Mouse (Mus musculus) forebrain, embryonic 16.5 days (tissue): ENCODE results near the gene Cfap97. TPM values are rescaled to one million over a fixed set of nuclear protein-coding genes. Genes with fewer than 3 reads are reported as not detected.

Experiments
- ATAC-seq: fragments of 200-750 bp; cut with Nextera tagmentation; 2 replicates; pipeline ENCODE4 v1.8.0; 2017; ENCODE audit warnings: mild to moderate bottlenecking, moderate library complexity
- H3K27ac ChIP-seq: fragments of 300-500 bp; sonication (generic); 2 replicates; pipeline ENCODE4 v1.5.1; 2014; ENCODE audit warnings: low read length, control low read depth
- H3K27me3 ChIP-seq: fragments of 300-500 bp; sonication (generic); replicated peaks from 2 replicates; pipeline ENCODE4 v1.6.1; 2014; ENCODE audit warnings: low read length; ENCODE audit not compliant: control insufficient read depth, insufficient read depth
- H3K36me3 ChIP-seq: fragments of 300-500 bp; sonication (generic); 2 replicates; pipeline ENCODE4 v1.6.1; 2014; ENCODE audit not compliant: control insufficient read depth, insufficient read depth
- H3K4me1 ChIP-seq: fragments of 300-500 bp; sonication (generic); replicated peaks from 2 replicates; pipeline ENCODE4 v1.6.1; 2014; ENCODE audit warnings: low read length; ENCODE audit not compliant: control insufficient read depth, insufficient read depth
- H3K4me2 ChIP-seq: fragments of 300-500 bp; sonication (generic); 2 replicates; pipeline ENCODE4 v1.6.1; 2014; ENCODE audit warnings: mild to moderate bottlenecking, low read length, control low read depth
- H3K4me3 ChIP-seq: fragments of 300-500 bp; sonication (generic); replicated peaks from 2 replicates; pipeline ENCODE4 v1.5.1; 2014; ENCODE audit warnings: mild to moderate bottlenecking, low read length, control low read depth
- H3K9ac ChIP-seq: fragments of 300-500 bp; sonication (generic); replicated peaks from 2 replicates; pipeline ENCODE4 v1.6.1; 2014; ENCODE audit warnings: low read depth, low read length, control low read depth
- H3K9me3 ChIP-seq: fragments of 300-500 bp; sonication (generic); 2 replicates; pipeline ENCODE4 v1.6.1; 2016; ENCODE audit warnings: low read length; ENCODE audit not compliant: control insufficient read depth
- WGBS: fragments of 180-500 bp; shearing (Covaris S2); extraction: QIAGEN DNeasy Blood & Tissue Kit; methylation state at CpG from one replicate; pipeline ENCODE4 v1.1.7; 2014; 5-methylcytosine and 5-hydroxymethylcytosine counted together
- polyA plus RNA-seq: library from polyadenylated mRNA; unstranded; fragments of >200 nt; fragmentation: Nextera tagmentation; extraction: Ambion mirVana; gene quantifications from 2 replicates; pipeline ENCODE4 v1.2.1, GENCODE M21; 2015

Gene Cfap97
- polyA plus RNA-seq, 1 experiment from 2014 or later, result 22.9 TPM

- Histone ChIP-seq H3K9me3 (no peaks in the 10 kb centered on the region), H3K4me3 (no peak overlapping the region), H3K36me3 (no peaks in the 10 kb centered on the region), H3K27me3 (no peaks in the 10 kb centered on the region), H3K9ac (no peak overlapping the region), H3K4me2 (no peak overlapping the region), H3K4me1 (no peaks in the 10 kb centered on the region), H3K27ac (no peak overlapping the region)
- 86% methylated on average over 1 of the region's 1 CpGs for WGBS
- no peak for ATAC-seq
Observed at GRCm38 (mm10) chr8:46137336-46137735, 14.2 kb upstream of the Cfap97 start.

GRCm38 (mm10) chr8:46137843-46138596 is 13.6 kb upstream of the Cfap97 start:
- Histone ChIP-seq H3K4me2 (no peak overlapping the region), H3K9me3 (no peaks in the 10 kb centered on the region), H3K36me3 (no peaks in the 10 kb centered on the region), H3K4me3 (no peak overlapping the region), H3K27ac (no peak overlapping the region), H3K27me3 (no peaks in the 10 kb centered on the region), H3K9ac (no peak overlapping the region), H3K4me1 (no peaks in the 10 kb centered on the region)
- WGBS, result 85% methylated on average over 10 of the region's 10 CpGs
- ATAC-seq, result no peak

GRCm38 (mm10) chr8:46140376-46141120 is 11.0 kb upstream of the Cfap97 start:
- no peaks in the 10 kb centered on the region for H3K9me3 ChIP-seq
- no peak overlapping the region for H3K4me3 ChIP-seq
- 77% methylated on average over 9 of the region's 9 CpGs for WGBS
- H3K27ac ChIP-seq, result no peak overlapping the region
- H3K27me3 ChIP-seq, result no peaks in the 10 kb centered on the region
- H3K4me1 ChIP-seq, result no peaks in the 10 kb centered on the region
- H3K9ac ChIP-seq, result no peak overlapping the region
- H3K36me3 ChIP-seq, result no peaks in the 10 kb centered on the region
- no peak for ATAC-seq
- H3K4me2 ChIP-seq, result no peak overlapping the region

- 96% methylated on average over 3 of the region's 3 CpGs for WGBS
Observed at GRCm38 (mm10) chr8:46141688-46142087, 9.9 kb upstream of the Cfap97 start.

GRCm38 (mm10) chr8:46142498-46143081 is 9.0 kb upstream of the Cfap97 start:
- WGBS, result 93% methylated on average over 4 of the region's 4 CpGs
- no peak overlapping the region for H3K27ac ChIP-seq
- no peaks in the 10 kb centered on the region for H3K27me3 ChIP-seq
- no peak overlapping the region for H3K4me3 ChIP-seq
- ATAC-seq, result no peak
- H3K36me3 ChIP-seq, result no peaks in the 10 kb centered on the region
- H3K4me1 ChIP-seq, result no peaks in the 10 kb centered on the region
- no peak overlapping the region for H3K4me2 ChIP-seq
- H3K9me3 ChIP-seq, result no peaks in the 10 kb centered on the region
- H3K9ac ChIP-seq, result no peak overlapping the region

More at GRCm38 (mm10) chr8:46141688-46142087, 9.9 kb upstream of the Cfap97 start:
- Histone ChIP-seq H3K27me3 (no peaks in the 10 kb centered on the region), H3K4me2 (no peak overlapping the region), H3K27ac (no peak overlapping the region), H3K4me3 (no peak overlapping the region), H3K36me3 (no peaks in the 10 kb centered on the region), H3K9me3 (no peaks in the 10 kb centered on the region), H3K9ac (no peak overlapping the region), H3K4me1 (no peaks in the 10 kb centered on the region)
- no peak for ATAC-seq

GRCm38 (mm10) chr8:46143470-46143869 is 8.1 kb upstream of the Cfap97 start:
- no peak overlapping the region for H3K27ac ChIP-seq
- H3K27me3 ChIP-seq, result no peaks in the 10 kb centered on the region
- no peak overlapping the region for H3K4me2 ChIP-seq
- WGBS, result 78% methylated on average over 5 of the region's 5 CpGs
- no peak for ATAC-seq
- H3K36me3 ChIP-seq, result no peaks in the 10 kb centered on the region
- H3K4me3 ChIP-seq, result no peak overlapping the region
- no peaks in the 10 kb centered on the region for H3K9me3 ChIP-seq
- no peaks in the 10 kb centered on the region for H3K4me1 ChIP-seq
- no peak overlapping the region for H3K9ac ChIP-seq

- no peaks in the 10 kb centered on the region for H3K9me3 ChIP-seq
- H3K36me3 ChIP-seq, result no peaks in the 10 kb centered on the region
- no peaks in the 10 kb centered on the region for H3K27me3 ChIP-seq
- WGBS, result 28% methylated on average over 1 of the region's 1 CpGs
- no peak overlapping the region for H3K9ac ChIP-seq
- no peaks in the 10 kb centered on the region for H3K4me1 ChIP-seq
- no peak overlapping the region for H3K4me2 ChIP-seq
- no peak overlapping the region for H3K27ac ChIP-seq
- H3K4me3 ChIP-seq, result no peak overlapping the region
- no peak for ATAC-seq
Observed at GRCm38 (mm10) chr8:46143924-46144323, 7.6 kb upstream of the Cfap97 start.

GRCm38 (mm10) chr8:46146173-46146572 is 5.4 kb upstream of the Cfap97 start:
- 34% methylated on average over 3 of the region's 3 CpGs for WGBS
- Histone ChIP-seq H3K36me3 (no peaks in the 10 kb centered on the region), H3K4me3 (no peak overlapping the region), H3K9ac (no peak overlapping the region), H3K4me2 (no peak overlapping the region), H3K27me3 (no peaks in the 10 kb centered on the region), H3K9me3 (no peaks in the 10 kb centered on the region), H3K27ac (no peak overlapping the region), H3K4me1 (peaks cover 7% of the 10 kb centered on the region)
- no peak; the same call in 1 of the 2 replicates for ATAC-seq

GRCm38 (mm10) chr8:46149306-46149705 is 2.3 kb upstream of the Cfap97 start:
- 80% methylated on average over 6 of the region's 6 CpGs for WGBS
- ATAC-seq, result no peak
- H3K36me3 ChIP-seq, result no peaks in the 10 kb centered on the region

More at GRCm38 (mm10) chr8:46149306-46149705, 2.3 kb upstream of the Cfap97 start:
- Histone ChIP-seq H3K9ac (no peak overlapping the region), H3K4me2 (no peak overlapping the region), H3K4me1 (peaks cover 17% of the 10 kb centered on the region), H3K27ac (no peak overlapping the region), H3K9me3 (no peaks in the 10 kb centered on the region), H3K4me3 (no peak overlapping the region), H3K27me3 (peaks cover 2% of the 10 kb centered on the region; the same call in 1 of the 2 replicates)
